ENCODE assay signal across 18 mouse cellular contexts in genomic region chr6:116667382-116667781, GRCm38 (mm10). TPM values are rescaled to one million over a fixed set of nuclear protein-coding genes. Genes with fewer than 3 reads are reported as not detected.
DNase-seq lines count a peak whose midpoint lies in the region; ATAC-seq lines count a peak whose summit lies in the region.
"Had no signal": no experiment of that assay in that cellular context is flagged by ENCODE, and none has a peak within 500 bp of the region (broad histone marks: within the 10 kb centered on the region; RNA-seq: fewer than 3 reads in every experiment).

No protein-coding gene starts in this region.

- no peak for ATAC-seq in hindbrain, embryonic 16.5 days
- ATAC-seq in hindbrain, embryonic 13.5 days (ENCODE audit: low FRiP score): no peak
- ATAC-seq: intestine, postnatal 0 days had no signal

- H3K4me1 ChIP-seq in hindbrain, embryonic 10.5 days (replicated peaks): peaks cover 87% of the 10 kb centered on the region
- peaks cover 17% of the 10 kb centered on the region for H3K4me1 ChIP-seq in hindbrain, embryonic 16.5 days (ENCODE audit: control insufficient read depth, insufficient read depth, low read depth, low read length)
- peaks cover 55% of the 10 kb centered on the region for H3K4me1 ChIP-seq in hindbrain, embryonic 13.5 days (replicated peaks)

- H3K9me3 ChIP-seq in hindbrain, embryonic 10.5 days: no peaks in the 10 kb centered on the region
- no peaks in the 10 kb centered on the region for H3K9me3 ChIP-seq in hindbrain, embryonic 16.5 days (ENCODE audit: control insufficient read depth, low read length)
- H3K9me3 ChIP-seq in hindbrain, embryonic 13.5 days: no peaks in the 10 kb centered on the region
- H3K9me3 ChIP-seq: embryonic facial prominence, embryonic 15.5 days; kidney, embryonic 15.5 days had no signal

- peaks cover 13% of the 10 kb centered on the region for H3K27me3 ChIP-seq in hindbrain, embryonic 10.5 days (ENCODE audit: insufficient read depth, poor library complexity, severe bottlenecking)
- H3K27me3 ChIP-seq in hindbrain, embryonic 16.5 days (replicated peaks; ENCODE audit: control insufficient read depth, insufficient read depth, low read length): no peaks in the 10 kb centered on the region
- H3K27me3 ChIP-seq in hindbrain, embryonic 13.5 days: no peaks in the 10 kb centered on the region

- H3K27ac ChIP-seq in hindbrain, embryonic 10.5 days: peak overlapping the region; percentile 89
- no peak overlapping the region for H3K27ac ChIP-seq in hindbrain, embryonic 16.5 days (ENCODE audit: low read depth, low read length)
- H3K27ac ChIP-seq in hindbrain, embryonic 13.5 days: peak overlapping the region; percentile 69
- H3K27ac ChIP-seq: embryonic facial prominence, embryonic 15.5 days; kidney, embryonic 15.5 days had no signal

- no peak overlapping the region for H3K4me2 ChIP-seq in hindbrain, embryonic 16.5 days (ENCODE audit: low read length)
- H3K4me2 ChIP-seq in hindbrain, embryonic 13.5 days: no peak overlapping the region
- H3K4me2 ChIP-seq: embryonic facial prominence, embryonic 15.5 days; heart, embryonic 11.5 days; kidney, embryonic 15.5 days had no signal

- no peaks in the 10 kb centered on the region for H3K36me3 ChIP-seq in hindbrain, embryonic 10.5 days
- H3K36me3 ChIP-seq in hindbrain, embryonic 16.5 days (ENCODE audit: control insufficient read depth, insufficient read depth, low read length): no peaks in the 10 kb centered on the region
- no peaks in the 10 kb centered on the region for H3K36me3 ChIP-seq in hindbrain, embryonic 13.5 days
- H3K36me3 ChIP-seq: embryonic facial prominence, embryonic 15.5 days; kidney, embryonic 15.5 days had no signal

- DNase-seq in hindbrain, embryonic 10.5 days (ENCODE audit: low spot score): no peak
- peak; percentile 43 for DNase-seq in retina, embryonic 14.5 days (ENCODE audit: low spot score)
- no peak for DNase-seq in retina, postnatal 1 day
- DNase-seq in ovary, postnatal 14 days (ENCODE audit: low spot score): no peak
- DNase-seq in frontal cortex, postnatal 10 days (ENCODE audit: low spot score in 2 of 2): no peak
- DNase-seq: adrenal gland, postnatal 25 days; cerebellum, adult 9-10 months; kidney, postnatal 36 days; layer of hippocampus, postnatal 36 days; right cerebral cortex, postnatal 25 days; spleen, adult 18-20 months; thymus, postnatal 25 days had no signal

- H3K4me3 ChIP-seq in hindbrain, embryonic 10.5 days: peak overlapping the region; percentile 11; the same call in 1 of the 2 replicates
- H3K4me3 ChIP-seq in hindbrain, embryonic 16.5 days (ENCODE audit: low read length): no peak overlapping the region
- H3K4me3 ChIP-seq in hindbrain, embryonic 13.5 days: no peak overlapping the region
- H3K4me3 ChIP-seq: embryonic facial prominence, embryonic 15.5 days; kidney, embryonic 15.5 days had no signal

- 65% methylated on average over 3 of the region's 3 CpGs for WGBS in hindbrain, embryonic 10.5 days
- WGBS in hindbrain, embryonic 16.5 days: 51% methylated on average over 3 of the region's 3 CpGs
- WGBS in hindbrain, embryonic 13.5 days: 60% methylated on average over 3 of the region's 3 CpGs

- H3K9ac ChIP-seq in hindbrain, embryonic 16.5 days (ENCODE audit: low read depth, low read length): no peak overlapping the region
- H3K9ac ChIP-seq in hindbrain, embryonic 13.5 days: no peak overlapping the region
- H3K9ac ChIP-seq: embryonic facial prominence, embryonic 15.5 days; kidney, embryonic 15.5 days had no signal

RNA-seq across cellular contexts. Expression of gene Rassf4, which starts 6.4 kb away (rescaled TPM):
- polyA plus RNA-seq in hindbrain, embryonic 10.5 days (2016; fragmentation: Nextera tagmentation; extraction: Ambion mirVana): 60.9 and 61.9 TPM in 2 replicates
- 30.3 and 30.8 TPM in 2 replicates for polyA plus RNA-seq in hindbrain, embryonic 16.5 days (2015; fragmentation: Nextera tagmentation; extraction: Ambion mirVana)
- 23.0 and 33.3 TPM in 2 replicates for polyA plus RNA-seq in hindbrain, embryonic 13.5 days (2015; fragmentation: Nextera tagmentation; extraction: Ambion mirVana)

RNA-seq across cellular contexts. Expression of gene Depp1, which starts 17.0 kb away (rescaled TPM):
- polyA plus RNA-seq in hindbrain, embryonic 10.5 days (2016; fragmentation: Nextera tagmentation; extraction: Ambion mirVana): 14.7 and 16.1 TPM in 2 replicates
- 11.4 and 17.6 TPM in 2 replicates for polyA plus RNA-seq in hindbrain, embryonic 16.5 days (2015; fragmentation: Nextera tagmentation; extraction: Ambion mirVana)
- polyA plus RNA-seq in hindbrain, embryonic 13.5 days (2015; fragmentation: Nextera tagmentation; extraction: Ambion mirVana): 8.0 and 9.2 TPM in 2 replicates

RNA-seq across cellular contexts. Expression of gene Zfp422, which starts 38.6 kb away (rescaled TPM):
- 255 and 278 TPM in 2 replicates for polyA plus RNA-seq in hindbrain, embryonic 10.5 days (2016; fragmentation: Nextera tagmentation; extraction: Ambion mirVana)
- 120 and 126 TPM in 2 replicates for polyA plus RNA-seq in hindbrain, embryonic 16.5 days (2015; fragmentation: Nextera tagmentation; extraction: Ambion mirVana)
- 181 and 187 TPM in 2 replicates for polyA plus RNA-seq in hindbrain, embryonic 13.5 days (2015; fragmentation: Nextera tagmentation; extraction: Ambion mirVana)

RNA-seq across cellular contexts. Expression of gene Tmem72, which starts 49.3 kb away (rescaled TPM):
- 0.06 and 0.08 TPM in 2 replicates for polyA plus RNA-seq in hindbrain, embryonic 10.5 days (2016; fragmentation: Nextera tagmentation; extraction: Ambion mirVana)
- 2.5 and 5.4 TPM in 2 replicates for polyA plus RNA-seq in hindbrain, embryonic 16.5 days (2015; fragmentation: Nextera tagmentation; extraction: Ambion mirVana)
- polyA plus RNA-seq in hindbrain, embryonic 13.5 days (2015; fragmentation: Nextera tagmentation; extraction: Ambion mirVana): 1.0 and 1.9 TPM in 2 replicates
- polyA plus RNA-seq: intestine, postnatal 0 days had no signal
